Mouse (Mus musculus): Measurements from ENCODE around the gene Gsdma.

Gene Gsdma

GRCm38 (mm10) chr11:98711046-98711434 lies 46.9 kb downstream of the Gsdma start:
- peak in 1 of 2 experiments; percentile 26 for DNase-seq

DNA sequence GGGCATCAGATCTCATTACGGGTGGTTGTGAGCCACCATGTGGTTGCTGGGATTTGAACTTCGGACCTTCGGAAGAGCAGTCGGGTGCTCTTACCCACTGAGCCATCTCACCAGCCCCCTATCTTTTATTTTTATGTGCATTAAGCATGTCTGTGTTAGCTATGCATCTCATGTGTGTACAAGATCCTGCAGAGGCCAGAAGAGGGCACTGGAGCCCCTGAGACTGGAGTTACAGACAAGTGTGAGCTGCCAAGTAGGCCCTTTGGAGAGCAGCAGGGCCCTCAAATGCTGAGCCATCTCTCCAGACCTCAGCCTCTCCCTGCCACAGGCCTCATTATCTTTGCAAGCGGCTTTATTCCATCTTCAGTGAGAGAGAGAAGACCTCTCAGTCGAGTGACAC lies 47.9 kb downstream of the Gsdma start:
- DNase-seq = peak; percentile 48 to 55

- DNase-seq = peak in 1 of 2 experiments; percentile 22
These were observed 49.6 kb downstream of the Gsdma start for GRCm38 (mm10) chr11:98713703-98714102.

DNA sequence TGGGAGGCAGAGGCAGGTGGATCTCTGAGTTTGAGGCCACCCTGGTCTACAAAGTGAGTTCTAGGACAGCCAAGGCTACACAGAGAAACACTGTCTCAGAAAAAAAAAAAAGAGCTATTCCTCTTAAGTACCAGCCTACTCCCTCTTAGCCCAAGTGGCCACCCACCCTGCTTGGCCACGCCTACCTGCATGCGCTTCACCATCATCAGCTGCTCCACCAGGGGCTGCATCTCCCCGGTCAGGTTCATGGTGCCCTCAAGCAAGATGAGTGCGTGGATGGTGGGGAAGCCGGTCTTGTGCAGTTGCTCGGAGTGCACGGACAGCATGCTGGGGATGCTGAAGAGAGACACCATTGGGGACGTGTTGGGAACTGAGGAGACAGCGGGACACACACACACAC lies 51.8 kb downstream of the Gsdma start:
- DNase-seq = peak in 1 of 2 experiments; percentile 23

DNA sequence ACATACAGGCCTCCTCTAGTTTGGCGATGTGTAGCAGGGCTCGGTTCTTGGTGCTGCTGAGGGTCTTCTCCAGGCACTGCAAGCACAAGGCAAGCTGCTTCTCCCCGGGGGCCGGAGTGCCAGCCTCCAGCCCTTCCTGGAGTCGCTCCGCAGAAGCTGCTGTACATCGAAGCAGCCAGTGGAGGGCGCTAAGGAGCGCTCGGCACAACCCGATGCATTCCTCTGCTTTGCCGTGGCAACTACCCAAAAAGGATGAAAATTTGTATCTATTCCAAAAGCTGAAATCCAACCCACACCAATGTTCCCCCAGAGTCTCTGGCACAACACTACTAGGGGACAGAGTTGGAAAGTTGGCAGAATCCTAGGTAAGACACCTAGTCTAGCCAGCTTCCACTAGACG lies 53.8 kb downstream of the Gsdma start:
- DNase-seq = peak; percentile 84 to 88

DNA sequence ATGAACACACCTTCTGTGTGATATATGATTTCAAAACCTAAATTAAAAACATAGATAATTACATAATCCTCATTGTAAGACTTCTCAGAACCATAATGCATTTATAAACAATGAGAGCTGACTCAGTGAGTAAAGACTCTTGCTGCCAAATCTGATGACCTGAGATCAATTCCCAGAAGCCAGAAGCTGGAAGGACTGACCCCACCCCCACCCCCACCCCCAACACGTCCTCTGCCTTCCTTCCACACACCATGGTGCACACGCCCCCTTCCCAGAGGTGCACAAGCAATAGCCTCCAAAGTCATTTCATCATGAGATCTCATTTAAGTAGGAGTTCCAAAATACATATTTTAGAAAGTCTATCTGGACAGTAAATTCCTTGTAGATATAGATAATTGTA lies 56.6 kb downstream of the Gsdma start:
- peak in 1 of 2 experiments; percentile 17 for DNase-seq

DNA sequence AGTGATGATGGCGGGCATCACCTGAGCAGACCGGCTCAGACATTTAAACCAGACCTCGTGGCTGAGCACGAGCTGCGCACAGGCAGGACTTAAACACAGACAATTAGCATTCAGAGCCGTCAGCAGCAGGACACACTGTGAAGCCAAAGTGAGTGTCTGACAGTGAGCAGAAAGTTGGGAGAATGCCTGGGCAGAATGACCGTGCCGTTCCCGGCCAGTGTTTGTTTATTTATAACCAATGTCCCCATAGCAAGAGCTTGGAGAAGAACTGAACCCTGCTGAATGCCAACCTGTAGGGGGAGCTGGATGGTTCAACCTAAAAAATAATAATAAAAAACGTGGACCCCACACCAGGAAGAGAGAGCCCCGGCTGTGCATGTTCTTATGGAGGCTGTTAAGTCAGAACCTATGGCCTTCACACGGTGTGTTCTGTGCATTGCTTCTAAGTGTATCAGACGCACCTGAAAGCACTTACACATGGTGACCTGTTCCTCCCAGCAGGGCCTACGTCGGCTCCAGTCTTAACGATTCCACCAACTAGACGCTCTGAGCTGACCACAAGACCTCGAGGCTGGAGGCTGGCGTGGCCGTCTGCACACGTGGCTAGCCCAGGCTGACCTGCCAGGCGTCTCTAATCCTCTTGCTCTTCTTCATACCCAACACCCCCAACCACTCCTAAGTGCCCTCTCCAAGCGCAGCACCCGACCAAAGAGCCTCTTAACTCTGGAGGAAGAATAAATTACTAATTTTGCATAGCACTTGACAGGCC lies 57.5 kb downstream of the Gsdma start:
- peak; percentile 83 to 92 for DNase-seq

- peak; percentile 31 to 33 for DNase-seq
These were observed 58.9 kb downstream of the Gsdma start for GRCm38 (mm10) chr11:98723098-98723497.

GRCm38 (mm10) chr11:98725926-98726506 lies 61.9 kb downstream of the Gsdma start:
- DNase-seq = peak in 1 of 2 experiments; percentile 19

All from lung, postnatal 4 days (tissue).